Mouse (Mus musculus) lung, adult 10 weeks (tissue): Measurements from ENCODE around the gene Krt35. TPM values are rescaled to one million over a fixed set of nuclear protein-coding genes. Genes with fewer than 3 reads are reported as not detected.

Source experiments
- polyA plus RNA-seq: library from polyadenylated mRNA; stranded (reverse); fragments of 350-450 nt; fragmentation: Illumina TruSeq; extraction: RNeasy Lipid Tissue Mini Kit (QIAGEN cat#74804); gene quantifications from one replicate; pipeline ENCODE4 v1.2.3, GENCODE M21; 2014; ENCODE audit warnings: low read depth, low replicate concordance; ENCODE audit not compliant: insufficient read depth

Krt35 gene
- not detected for polyA plus RNA-seq

GRCm38 (mm10) chr11:100096141-100096540 is at the start of gene Krt35:
Gene Krt35 (minus strand): TSS chr11:100096241.

GRCm38 (mm10) chr11:100135731-100136130 is 39.7 kb upstream of the Krt35 start, which contains the start of gene Krt15:
Gene Krt15 (minus strand): TSS chr11:100135928.

DNA sequence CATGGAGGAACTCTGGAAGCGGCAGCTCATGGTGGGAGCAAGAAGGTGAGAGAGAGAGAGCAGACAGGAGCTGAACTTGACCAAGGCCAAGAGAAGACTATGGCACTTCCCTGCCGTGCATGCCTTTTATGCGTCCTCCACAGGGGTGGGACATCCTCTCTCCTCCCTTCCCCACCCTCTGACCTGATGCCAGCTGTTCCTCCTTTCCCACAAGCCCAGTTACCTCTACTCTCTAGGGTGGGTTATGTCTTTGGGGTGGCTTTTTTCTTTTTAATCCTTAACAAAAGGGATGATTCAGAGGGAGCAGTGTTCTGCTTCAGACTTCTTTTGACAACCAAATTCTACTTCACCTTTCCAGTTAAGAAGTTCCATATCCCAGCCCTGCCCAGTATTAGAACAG is 25.4 kb upstream of the Krt35 start, which contains the start of gene Krt13:
TSS of gene Krt13 (minus strand) at position 101 of the 400 bp plus-strand sequence.

DNA sequence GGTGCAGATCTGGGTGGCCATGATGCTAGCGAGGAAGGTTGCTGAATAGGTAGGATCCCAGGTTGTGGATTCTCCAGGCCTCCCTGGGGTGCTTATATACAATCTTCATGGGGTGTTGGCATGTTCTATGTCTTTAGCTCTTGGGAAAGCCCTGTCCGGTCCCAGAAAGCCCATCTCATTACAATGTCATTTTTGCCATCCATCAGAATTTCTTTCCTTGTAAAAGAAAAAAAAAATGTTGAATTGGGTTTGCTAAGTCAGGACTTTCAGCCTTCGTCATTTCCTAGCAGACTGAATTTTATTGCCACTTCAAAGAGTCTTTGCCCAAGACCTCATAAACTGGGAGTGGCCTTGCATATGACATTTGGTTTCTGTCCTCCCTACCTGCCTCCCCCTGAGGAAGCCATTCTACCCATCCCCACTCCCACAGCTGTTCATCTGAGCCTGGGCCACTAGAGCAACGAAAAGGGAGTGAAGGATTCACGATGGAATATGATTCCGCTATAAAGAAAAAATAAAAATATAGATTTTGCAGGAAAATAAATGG is 9.6 kb upstream of the Krt35 start, which contains the start of gene Krt36:
TSS of gene Krt36 (minus strand) at position 51 of the 547 bp plus-strand sequence.

DNA sequence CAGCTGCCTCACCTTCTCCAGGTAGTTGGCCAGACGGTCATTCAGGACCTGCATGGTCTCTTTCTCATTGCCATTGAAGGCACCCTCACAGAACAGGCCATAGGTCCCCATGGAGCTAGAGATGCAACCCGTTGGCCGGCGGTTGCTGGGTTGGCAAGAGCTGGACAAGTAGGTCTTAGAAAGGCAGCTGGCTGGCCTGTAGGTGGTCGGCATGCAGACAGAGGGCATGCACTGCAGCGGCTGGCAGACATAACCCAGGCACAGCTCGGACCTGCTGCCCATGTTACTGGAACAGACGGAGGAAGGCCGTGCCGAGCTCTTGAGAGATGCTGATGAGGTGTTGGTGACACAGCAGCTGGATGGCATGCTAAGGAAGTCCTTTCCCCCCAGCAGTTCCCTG is 8.2 kb downstream of the Krt35 start, which contains the start of gene Krt32:
TSS of gene Krt32 (minus strand) at position 366 of the 400 bp plus-strand sequence.

GRCm38 (mm10) chr11:100050451-100050850 is 45.6 kb downstream of the Krt35 start, which contains the start of gene Krt31:
Gene Krt31 (minus strand): TSS chr11:100050551.

Other genes starting within 250 kb of the Krt35 start
- not detected for gene Krtap4-16, start 244.6 kb downstream of the Krt35 start, polyA plus RNA-seq
- gene Gm11568, start 238.3 kb downstream of the Krt35 start, polyA plus RNA-seq = not detected
- not detected for gene Gm11559, start 231.8 kb downstream of the Krt35 start, polyA plus RNA-seq
- gene Krtap9-1, start 222.9 kb downstream of the Krt35 start, polyA plus RNA-seq = not detected
- not detected for gene Gm11567, start 217.1 kb downstream of the Krt35 start, polyA plus RNA-seq
- not detected for gene Krtap31-1, start 188.3 kb downstream of the Krt35 start, polyA plus RNA-seq
- not detected for gene Gm11565, start 181.5 kb downstream of the Krt35 start, polyA plus RNA-seq
- gene Krtap31-2, start 159.9 kb downstream of the Krt35 start, polyA plus RNA-seq = not detected
- not detected for gene Krtap9-5, start 147.8 kb downstream of the Krt35 start, polyA plus RNA-seq
- not detected for gene Krtap29-1, start 117.2 kb downstream of the Krt35 start, polyA plus RNA-seq
- gene Krtap16-1, start 109.6 kb downstream of the Krt35 start, polyA plus RNA-seq = not detected
- gene Krtap17-1, start 102.2 kb downstream of the Krt35 start, polyA plus RNA-seq = 4.2 TPM
- not detected for gene Krt33a, start 80.0 kb downstream of the Krt35 start, polyA plus RNA-seq
- gene Krt33b, start 66.4 kb downstream of the Krt35 start, polyA plus RNA-seq = not detected
- gene Krt34, start 54.7 kb downstream of the Krt35 start, polyA plus RNA-seq = 0.14 TPM
- not detected for gene Krt31, start 45.7 kb downstream of the Krt35 start, polyA plus RNA-seq
- gene Krt32, start 8.0 kb downstream of the Krt35 start, polyA plus RNA-seq = not detected
- not detected for gene Krt36, start 9.4 kb upstream of the Krt35 start, polyA plus RNA-seq
- gene Krt13, start 25.3 kb upstream of the Krt35 start, polyA plus RNA-seq = 0.44 TPM
- gene Krt15, start 39.7 kb upstream of the Krt35 start, polyA plus RNA-seq = 1.0 TPM
- gene Krt19, start 52.4 kb upstream of the Krt35 start, polyA plus RNA-seq = 168 TPM
- gene Krt9, start 97.0 kb upstream of the Krt35 start, polyA plus RNA-seq = not detected
- gene Krt14, start 111.3 kb upstream of the Krt35 start, polyA plus RNA-seq = 0.52 TPM
- gene Krt16, start 152.7 kb upstream of the Krt35 start, polyA plus RNA-seq = not detected
- not detected for gene Krt17, start 164.8 kb upstream of the Krt35 start, polyA plus RNA-seq
- not detected for gene Krt42, start 173.6 kb upstream of the Krt35 start, polyA plus RNA-seq
- 1,257 TPM for gene Eif1, start 223.6 kb upstream of the Krt35 start, polyA plus RNA-seq
- gene Gast, start 238.2 kb upstream of the Krt35 start, polyA plus RNA-seq = not detected